17 mouse cellular contexts compared by ENCODE assay signal in the genomic region with DNA sequence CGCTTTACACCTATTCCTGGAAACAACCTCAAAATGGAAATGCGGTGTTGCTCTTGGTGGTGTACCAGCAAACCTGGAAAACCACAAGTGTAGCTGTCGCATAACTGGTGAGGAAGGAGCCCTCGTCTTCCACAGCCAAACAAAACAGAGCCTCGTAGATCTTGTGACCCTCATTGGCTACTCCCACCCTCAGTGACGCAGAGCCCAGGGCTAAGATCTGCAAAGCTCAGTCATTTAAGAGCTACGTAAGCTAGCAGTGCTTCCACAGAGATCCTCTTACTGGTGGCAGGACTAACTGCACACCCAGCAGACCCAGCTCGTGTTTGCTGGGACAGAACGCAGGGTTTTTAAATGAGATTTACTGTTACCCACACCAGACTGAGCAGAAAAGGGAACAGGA.
A peak's percentile ranks its signal among the peaks of the same experiment; 100 is the strongest.
DNase-seq lines count a peak whose midpoint lies in the region; ATAC-seq and TF ChIP-seq lines count a peak whose summit lies in the region.
"Had no signal": no experiment of that assay in that cellular context is flagged by ENCODE, and none has a peak within 500 bp of the region (broad histone marks: within the 10 kb centered on the region; RNA-seq: fewer than 3 reads in every experiment).

No protein-coding gene starts in this region.

- peak; percentile 44; the same call in 1 of the 2 replicates for ATAC-seq in heart, postnatal 0 days (ENCODE audit: insufficient read depth, low read depth)
- ATAC-seq in heart, embryonic 11.5 days (replicated peaks; ENCODE audit: insufficient number of reproducible peaks, low FRiP score, low TSS enrichment), result no peak
- ATAC-seq in inflammation-experienced regulatory T-cells, adult 6 months, result peak; percentile 61
- peak; percentile 65; the same call in 1 of the 2 replicates for ATAC-seq in limb, embryonic 14.5 days (ENCODE audit: low FRiP score, low read depth)
- ATAC-seq: forebrain, embryonic 15.5 days had no signal

- H3K4me1 ChIP-seq in heart, postnatal 0 days (ENCODE audit: control insufficient read depth, insufficient read depth), result no peaks in the 10 kb centered on the region
- H3K4me1 ChIP-seq in heart, embryonic 11.5 days (ENCODE audit: control insufficient read depth, insufficient read depth, low read length), result no peaks in the 10 kb centered on the region
- H3K4me1 ChIP-seq in limb, embryonic 14.5 days (ENCODE audit: control insufficient read depth, insufficient read depth, low read length), result peaks cover 2% of the 10 kb centered on the region; the same call in 1 of the 2 replicates
- H3K4me1 ChIP-seq: forebrain, embryonic 15.5 days; hindbrain, embryonic 13.5 days; liver, embryonic 15.5 days had no signal

- H3K4me2 ChIP-seq in heart, postnatal 0 days (ENCODE audit: low read depth, low read length), result no peak overlapping the region
- H3K4me2 ChIP-seq in heart, embryonic 11.5 days, result no peak overlapping the region
- H3K4me2 ChIP-seq in limb, embryonic 14.5 days (replicated peaks; ENCODE audit: low read depth, low read length, severe bottlenecking), result no peak overlapping the region
- H3K4me2 ChIP-seq: forebrain, embryonic 15.5 days; hindbrain, embryonic 13.5 days; liver, embryonic 15.5 days had no signal

- no peak for DNase-seq in heart, postnatal 0 days (ENCODE audit: low spot score)
- peak; percentile 51 for DNase-seq in T-cell, adult 2 months (ENCODE audit: low spot score)
- peak; percentile 22 for DNase-seq in limb, embryonic 14.5 days (ENCODE audit: low spot score)
- no peak for DNase-seq in gastrocnemius, postnatal 36 days
- no peak for DNase-seq in B cell, adult 2 months
- DNase-seq in left cerebral cortex, postnatal 36 days (ENCODE audit: low spot score in 2 of 2), result no peak
- DNase-seq: adrenal gland, postnatal 25 days; cerebellum, adult 11 months; gastrocnemius, postnatal 25 days; lung, postnatal 4 days; spleen, adult 18-20 months had no signal

- H3K4me3 ChIP-seq in heart, postnatal 0 days (ENCODE audit: low read depth, low read length), result no peak overlapping the region
- no peak overlapping the region for H3K4me3 ChIP-seq in heart, embryonic 11.5 days (ENCODE audit: low read depth, low read length)
- H3K4me3 ChIP-seq in limb, embryonic 14.5 days (replicated peaks; ENCODE audit: low read length), result no peak overlapping the region
- H3K4me3 ChIP-seq: forebrain, embryonic 15.5 days; hindbrain, embryonic 13.5 days; layer of hippocampus, adult 2 months; liver, embryonic 15.5 days had no signal

- H3K9ac ChIP-seq in heart, postnatal 0 days (replicated peaks; ENCODE audit: low read depth, low read length), result no peak overlapping the region
- H3K9ac ChIP-seq in heart, embryonic 11.5 days (ENCODE audit: low read depth, low read length), result no peak overlapping the region
- no peak overlapping the region for H3K9ac ChIP-seq in limb, embryonic 14.5 days (ENCODE audit: low read depth, low read length, severe bottlenecking)
- H3K9ac ChIP-seq: forebrain, embryonic 15.5 days; hindbrain, embryonic 13.5 days; liver, embryonic 15.5 days had no signal

- TF ChIP-seq EP300 in heart, postnatal 0 days (IDR thresholded peaks at IDR 0.05; ENCODE audit: low read depth), result no peak

- TF ChIP-seq POLR2A in limb, embryonic 14.5 days (IDR thresholded peaks at IDR 0.05; ENCODE audit: borderline replicate concordance, extremely low read depth, insufficient read depth, insufficient read length), result no peak

- H3K9me3 ChIP-seq in heart, postnatal 0 days (replicated peaks; ENCODE audit: control insufficient read depth, low read length), result no peaks in the 10 kb centered on the region
- H3K9me3 ChIP-seq in heart, embryonic 11.5 days (replicated peaks; ENCODE audit: control insufficient read depth, low read length), result no peaks in the 10 kb centered on the region
- H3K9me3 ChIP-seq in limb, embryonic 14.5 days (ENCODE audit: control insufficient read depth, low read length), result no peaks in the 10 kb centered on the region
- H3K9me3 ChIP-seq: forebrain, embryonic 15.5 days; hindbrain, embryonic 13.5 days; liver, embryonic 15.5 days had no signal

- no peaks in the 10 kb centered on the region for H3K27me3 ChIP-seq in heart, postnatal 0 days (ENCODE audit: control insufficient read depth, insufficient read depth, low read length)
- H3K27me3 ChIP-seq in heart, embryonic 11.5 days (ENCODE audit: control insufficient read depth, insufficient read depth, low read length), result no peaks in the 10 kb centered on the region
- no peaks in the 10 kb centered on the region for H3K27me3 ChIP-seq in limb, embryonic 14.5 days (ENCODE audit: control insufficient read depth, insufficient read depth, low read length)
- H3K27me3 ChIP-seq: forebrain, embryonic 15.5 days; hindbrain, embryonic 13.5 days; liver, embryonic 15.5 days had no signal

- intact Hi-C loops in gastrocnemius, postnatal 36 days (cut with DNase I), result loop anchor here (10.0 kb wide), 1 partner anchor 460 kb away; no protein-coding TSS in a partner anchor
- intact Hi-C loops in left cerebral cortex, postnatal 36 days (cut with DNase I), result no loop called here

- no peaks in the 10 kb centered on the region for H3K36me3 ChIP-seq in heart, postnatal 0 days (replicated peaks; ENCODE audit: control insufficient read depth, insufficient read depth, low read length)
- no peaks in the 10 kb centered on the region for H3K36me3 ChIP-seq in heart, embryonic 11.5 days (ENCODE audit: control insufficient read depth, insufficient read depth, low read length)
- peaks cover 10% of the 10 kb centered on the region; the same call in 1 of the 2 replicates for H3K36me3 ChIP-seq in limb, embryonic 14.5 days (ENCODE audit: control insufficient read depth, insufficient read depth, low read length)
- H3K36me3 ChIP-seq: forebrain, embryonic 15.5 days; liver, embryonic 15.5 days had no signal

- H3K27ac ChIP-seq in heart, postnatal 0 days (ENCODE audit: low read depth), result no peak overlapping the region
- no peak overlapping the region for H3K27ac ChIP-seq in heart, embryonic 11.5 days (ENCODE audit: low read depth, low read length)
- H3K27ac ChIP-seq in limb, embryonic 14.5 days (replicated peaks; ENCODE audit: low read depth, low read length), result no peak overlapping the region; the same call in 1 of the 2 replicates
- H3K27ac ChIP-seq: forebrain, embryonic 15.5 days; hindbrain, embryonic 13.5 days; layer of hippocampus, adult 2 months; liver, embryonic 15.5 days had no signal

- TF ChIP-seq CTCF in heart, postnatal 0 days (IDR thresholded peaks at IDR 0.05; ENCODE audit: low read depth), result no peak

- 77% methylated on average over 9 of the region's 9 CpGs for WGBS in heart, postnatal 0 days
- WGBS in heart, embryonic 11.5 days (ENCODE audit: insufficient replicate concordance), result 86% methylated on average over 9 of the region's 9 CpGs
- WGBS in limb, embryonic 14.5 days, result 80% methylated on average over 9 of the region's 9 CpGs

Comparison
In these comparisons a context has a peak if more than half of its experiments do, and no peak if none do; other contexts are left out.
1. DNase-seq: peak in T-cell, adult 2 months (single experiment) and limb, embryonic 14.5 days (single experiment); none in heart, postnatal 0 days (single experiment), gastrocnemius, postnatal 36 days (0 of 2), B cell, adult 2 months (0 of 2) and left cerebral cortex, postnatal 36 days (0 of 2).